Mouse (Mus musculus): ENCODE data around the gene Zc3h13.

DNA sequence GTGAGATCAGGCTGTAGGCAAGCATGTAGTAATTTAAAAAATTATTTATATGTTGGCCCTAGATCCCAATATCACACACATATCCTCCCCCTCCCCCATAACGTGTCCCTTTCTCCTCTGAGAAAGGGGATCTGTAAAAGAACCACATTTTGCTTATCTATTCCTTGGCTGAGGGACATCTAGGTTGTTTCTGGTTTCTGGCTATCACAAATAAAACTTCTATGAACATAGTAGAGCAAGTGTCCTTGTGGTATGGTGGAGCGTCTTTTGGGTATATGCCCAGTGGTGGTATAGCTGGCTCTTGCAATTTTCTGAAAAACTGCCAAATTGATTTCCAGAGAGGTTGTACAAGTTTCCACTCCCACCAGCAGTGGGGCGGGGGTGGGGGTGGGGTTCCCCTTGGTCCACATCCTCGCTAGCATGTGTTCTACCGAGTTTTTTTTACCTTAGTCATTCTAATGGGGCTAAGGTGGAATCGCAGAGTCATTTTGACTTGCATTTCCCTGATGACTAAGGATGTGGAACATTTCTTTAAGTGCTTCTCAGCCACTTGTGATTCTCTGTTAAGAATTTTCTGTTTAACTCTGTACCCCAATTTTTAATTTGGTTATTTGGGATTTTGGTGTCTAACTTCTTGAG, 46.0 kb upstream of the Zc3h13 start:
- TF ChIP-seq CTCF (conservative IDR thresholded peaks at IDR 0.05 in 1 of 2, IDR thresholded peaks at IDR 0.05 in 1 of 2; ENCODE audit: low read depth in 2 of 2, low read length in 2 of 2): no peak
- no peak for TF ChIP-seq POLR2A (IDR thresholded peaks at IDR 0.05; ENCODE audit: low read depth, low read length)
- no peak for TF ChIP-seq E2F4 (IDR thresholded peaks at IDR 0.05; ENCODE audit: insufficient replicate concordance, low read depth, low read length)
- TF ChIP-seq ZKSCAN1 (IDR thresholded peaks at IDR 0.05; ENCODE audit: borderline replicate concordance, low read depth, low read length): no peak
- TF ChIP-seq POLR2AphosphoS2 (IDR thresholded peaks at IDR 0.05; ENCODE audit: low read depth, low read length): no peak
- no peak for TF ChIP-seq MAZ (IDR thresholded peaks at IDR 0.05; ENCODE audit: low read depth, low read length)
- TF ChIP-seq NRF1 (IDR thresholded peaks at IDR 0.05; ENCODE audit: low read depth, low read length): no peak
- no peak for TF ChIP-seq ZC3H11A (IDR thresholded peaks at IDR 0.05; ENCODE audit: low read depth, low read length)
- TF ChIP-seq CHD2 (IDR thresholded peaks at IDR 0.05; ENCODE audit: low read length): no peak
- TF ChIP-seq ZNF384 (IDR thresholded peaks at IDR 0.05; ENCODE audit: low read depth, low read length): no peak
- TF ChIP-seq GABPA (IDR thresholded peaks at IDR 0.05; ENCODE audit: insufficient replicate concordance, low read depth, low read length): no peak
